Mouse (Mus musculus) NIH3T3 (cell line): ENCODE data around the gene Cfap57.
"Not testable (repeated sequence)": the region's sequence is repeated elsewhere in the genome, so short reads cannot be mapped to it uniquely, and the experiment has no call there.

Experiments
- DNase-seq: peaks from one replicate; pipeline ENCODE4 v3.0.0-alpha.2; 2012; ENCODE audit warnings: low read depth

The Cfap57 gene

DNA sequence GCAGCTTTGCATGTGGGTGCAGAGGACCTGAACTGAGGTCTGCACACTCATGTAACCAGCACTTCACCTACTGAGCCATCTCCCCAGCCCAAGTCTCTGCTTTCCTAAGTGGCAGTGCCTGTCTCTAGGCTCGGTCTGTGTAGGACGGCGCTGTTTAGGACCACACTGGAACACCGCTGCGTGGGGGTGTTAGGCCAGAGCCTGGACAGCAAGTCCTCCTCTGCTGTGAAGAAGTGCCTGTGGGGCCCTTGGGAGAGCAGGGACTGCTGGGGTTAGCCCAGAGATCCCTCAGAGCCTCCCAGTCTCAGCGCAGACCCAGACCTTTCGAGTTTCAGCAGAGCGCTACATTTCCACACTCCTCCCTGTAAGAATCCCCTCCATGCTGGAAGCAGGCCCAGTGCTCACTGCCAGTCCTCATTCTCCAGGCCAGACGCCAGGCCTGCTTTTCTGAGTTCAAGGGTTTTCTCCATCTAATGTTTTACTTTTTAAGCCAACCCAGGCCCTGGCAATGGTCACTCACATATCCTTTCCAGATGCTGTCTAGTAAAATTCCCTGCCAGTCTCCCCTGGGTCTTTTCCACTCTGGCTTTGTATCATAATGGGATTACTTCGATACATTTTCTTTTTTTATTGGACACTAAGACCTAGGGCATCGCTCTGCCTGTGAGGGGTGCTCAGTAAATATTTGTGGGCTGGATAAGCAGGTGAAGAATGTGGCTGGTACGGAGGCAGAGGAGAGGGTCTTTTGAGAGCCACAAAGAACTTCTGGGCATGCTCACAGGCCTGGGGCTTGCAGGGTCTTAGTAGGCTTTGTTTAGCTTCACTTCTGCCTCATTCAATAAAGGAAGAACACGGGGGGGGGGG is 56.3 kb downstream of the Cfap57 start:
- peak; percentile 83 for DNase-seq

DNA sequence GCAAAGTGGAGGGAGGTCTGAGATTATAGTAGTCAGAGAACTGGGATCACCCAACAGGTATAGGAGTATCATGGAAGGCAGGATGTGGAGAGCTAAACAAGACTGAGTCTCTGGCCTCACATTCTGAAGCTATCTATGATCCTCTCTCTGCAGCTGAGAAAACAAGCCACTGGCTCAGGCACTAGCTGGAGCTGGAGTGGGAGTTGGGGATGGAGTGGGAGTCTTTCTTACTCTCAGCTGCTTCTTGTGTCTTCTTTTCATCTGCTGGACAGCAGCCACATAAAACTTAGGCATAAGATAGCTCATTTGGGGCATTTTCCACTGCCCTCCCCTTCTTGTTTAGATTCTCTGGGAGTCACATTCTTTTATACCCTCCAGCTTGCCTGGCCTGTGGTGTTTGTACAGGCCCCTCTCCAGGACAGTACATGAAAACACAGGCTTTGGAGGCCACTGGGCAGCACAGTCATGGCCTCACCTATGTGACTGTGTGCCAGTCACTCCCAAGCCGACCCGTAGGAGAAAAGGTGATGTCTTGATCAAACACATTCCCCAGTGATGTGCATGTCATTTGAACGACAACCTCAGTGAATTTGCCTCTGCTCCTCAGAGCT is 67.4 kb downstream of the Cfap57 start:
- DNase-seq: no peak

DNA sequence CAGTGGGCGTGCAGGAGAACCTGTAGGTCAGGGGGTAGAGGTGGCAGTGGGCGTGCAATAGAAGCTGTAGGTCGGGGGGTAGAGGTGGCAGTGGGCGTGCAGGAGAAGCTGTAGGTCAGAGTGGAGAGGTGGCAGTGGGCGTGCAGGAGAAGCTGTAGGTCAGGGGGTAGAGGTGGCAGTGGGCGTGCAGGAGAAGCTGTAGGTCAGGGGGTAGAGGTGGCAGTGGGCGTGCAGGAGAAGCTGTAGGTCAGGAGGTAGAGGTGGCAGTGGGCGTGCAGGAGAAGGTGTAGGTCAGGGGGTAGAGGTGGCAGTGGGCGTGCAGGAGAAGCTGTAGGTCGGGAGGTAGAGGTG is 72.5 kb downstream of the Cfap57 start:
- peak; percentile 75 for DNase-seq

DNA sequence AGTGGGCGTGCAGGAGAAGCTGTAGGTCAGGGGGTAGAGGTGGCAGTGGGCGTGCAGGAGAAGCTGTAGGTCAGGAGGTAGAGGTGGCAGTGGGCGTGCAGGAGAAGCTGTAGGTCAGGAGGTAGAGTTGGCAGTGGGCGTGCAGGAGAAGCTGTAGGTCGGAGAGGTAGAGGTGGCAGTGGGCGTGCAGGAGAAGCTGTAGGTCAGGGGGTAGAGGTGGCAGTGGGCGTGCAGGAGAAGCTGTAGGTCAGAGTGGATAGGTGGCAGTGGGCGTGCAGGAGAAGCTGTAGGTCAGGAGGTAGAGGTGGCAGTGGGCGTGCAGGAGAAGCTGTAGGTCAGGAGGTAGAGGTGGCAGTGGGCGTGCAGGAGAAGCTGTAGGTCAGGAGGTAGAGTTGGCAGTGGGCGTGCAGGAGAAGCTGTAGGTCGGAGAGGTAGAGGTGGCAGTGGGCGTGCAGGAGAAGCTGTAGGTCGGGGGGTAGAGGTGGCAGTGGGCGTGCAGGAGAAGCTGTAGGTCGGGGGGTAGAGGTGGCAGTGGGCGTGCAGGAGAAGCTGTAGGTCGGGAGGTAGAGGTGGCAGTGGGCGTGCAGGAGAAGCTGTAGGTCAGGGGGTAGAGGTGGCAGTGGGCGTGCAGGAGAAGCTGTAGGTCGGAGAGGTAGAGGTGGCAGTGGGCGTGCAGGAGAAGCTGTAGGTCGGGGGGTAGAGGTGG is 73.0 kb downstream of the Cfap57 start:
- not testable (repeated sequence) for DNase-seq

DNA sequence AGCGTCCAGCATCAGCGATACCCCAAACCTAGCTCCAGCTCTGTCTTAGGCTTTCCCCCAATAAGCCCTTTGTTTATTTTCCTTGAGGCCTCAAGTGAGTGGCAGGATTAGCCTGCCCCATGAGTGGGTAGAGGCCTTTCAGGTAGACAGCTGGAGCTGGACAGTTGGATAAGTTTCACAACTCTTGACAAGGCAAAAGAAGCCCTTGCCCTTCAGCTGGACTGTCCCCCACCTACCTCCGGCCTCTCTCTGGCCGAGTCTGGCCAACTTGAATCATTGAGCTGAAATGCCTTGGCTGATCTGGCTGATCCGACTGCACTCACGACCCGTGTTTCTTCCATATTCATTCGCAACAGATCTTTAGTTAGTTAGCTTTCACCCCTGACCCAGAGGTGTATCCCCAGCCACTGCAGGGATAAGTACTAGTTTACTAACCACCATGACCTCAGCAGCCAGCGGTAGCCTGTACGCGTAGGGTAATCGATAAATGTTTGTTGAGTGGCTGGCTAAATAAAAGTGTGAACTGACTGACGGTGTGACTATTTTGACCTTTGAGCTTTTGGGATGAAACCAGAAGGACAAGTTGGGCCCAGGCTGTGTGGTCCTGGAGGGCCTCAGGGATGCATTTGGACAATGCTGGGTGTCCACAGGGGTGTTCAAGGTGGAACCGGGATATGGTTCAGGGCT is 76.0 kb downstream of the Cfap57 start:
- DNase-seq: no peak

DNA sequence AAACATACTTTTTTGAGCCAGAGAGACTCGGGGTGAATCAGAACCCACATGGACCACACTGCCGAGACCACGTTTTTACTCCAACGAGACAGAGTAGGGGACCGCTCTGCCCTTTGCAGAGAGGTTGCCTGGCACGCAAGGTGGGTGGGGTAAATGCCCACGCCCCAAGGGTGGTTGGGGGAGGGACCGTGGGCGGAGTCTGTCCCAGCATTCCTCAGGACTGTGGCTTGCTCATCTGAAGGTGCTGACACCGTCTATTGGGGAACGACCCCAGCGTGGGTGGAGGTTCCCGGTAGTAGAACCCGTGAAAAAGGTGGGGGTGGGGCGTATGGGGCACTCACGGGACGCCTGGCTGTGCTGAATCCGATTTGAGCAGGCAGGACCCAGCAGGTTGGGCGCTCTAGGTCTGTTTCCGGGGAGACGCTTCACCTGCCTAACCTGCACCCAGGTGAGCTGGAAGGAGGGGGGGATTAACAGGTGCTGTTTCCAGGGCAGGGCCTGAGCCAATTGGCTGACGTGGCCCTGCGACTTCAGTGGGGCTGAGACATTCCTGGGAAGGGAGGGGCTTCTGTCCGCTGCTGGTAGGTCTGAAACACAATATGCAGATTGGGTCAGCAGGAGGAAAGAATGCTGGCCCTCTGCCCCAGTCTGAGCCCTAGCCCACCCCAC is 76.9 kb downstream of the Cfap57 start, which contains the start of gene Tmem125:
Tmem125 (minus strand) TSS at position 453 of the 669 bp plus-strand sequence.
- DNase-seq: no peak

DNA sequence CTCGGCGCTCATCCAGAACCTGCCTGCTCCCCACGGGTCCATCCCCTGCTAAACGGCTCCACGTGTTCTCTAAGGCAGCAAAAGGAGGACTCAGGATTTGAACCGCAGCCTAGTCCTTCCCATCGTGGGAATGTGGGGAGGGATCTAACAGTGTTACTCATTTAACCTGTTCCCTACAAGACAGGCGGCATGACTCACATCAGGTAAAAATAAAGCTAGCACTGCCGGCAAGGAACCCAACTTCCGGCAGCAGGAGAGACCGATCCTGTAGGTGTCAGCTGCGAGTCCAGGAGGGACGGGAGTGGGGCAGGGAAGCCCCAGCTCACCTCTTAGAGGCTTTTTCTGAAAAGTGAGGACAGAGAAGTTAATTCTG is 77.4 kb downstream of the Cfap57 start:
- DNase-seq: no peak

DNA sequence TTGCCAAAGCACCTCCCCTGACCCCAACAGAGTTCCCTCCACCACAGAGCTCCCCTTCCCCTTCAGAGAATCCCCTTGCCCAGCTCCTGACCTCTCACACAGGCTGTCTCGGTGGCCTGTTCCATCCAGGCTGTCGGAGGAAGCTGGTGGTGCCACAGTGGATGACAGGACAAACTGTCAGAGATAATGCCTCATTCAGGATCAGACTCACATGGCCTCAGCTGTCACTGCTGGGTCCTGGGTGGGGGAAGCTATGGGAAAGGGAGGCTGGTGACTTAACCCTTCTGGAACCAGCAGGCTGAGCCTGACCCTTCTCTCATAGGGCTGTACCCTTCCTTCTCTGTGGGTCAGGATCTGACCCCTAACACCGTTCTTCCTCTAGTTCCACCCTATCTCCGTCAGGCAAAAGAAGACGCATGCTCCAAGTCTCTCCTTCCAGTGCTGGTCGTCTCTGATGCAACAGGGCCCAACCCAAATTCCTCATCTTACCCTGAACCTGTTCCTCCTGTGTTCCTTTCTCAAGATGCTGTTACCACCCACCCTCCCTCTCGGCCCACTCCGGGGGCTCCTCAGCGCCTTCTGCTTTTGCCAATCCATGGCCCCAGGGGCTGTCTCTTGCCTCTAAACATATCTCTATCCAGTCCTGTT is 77.9 kb downstream of the Cfap57 start:
- DNase-seq: no peak

DNA sequence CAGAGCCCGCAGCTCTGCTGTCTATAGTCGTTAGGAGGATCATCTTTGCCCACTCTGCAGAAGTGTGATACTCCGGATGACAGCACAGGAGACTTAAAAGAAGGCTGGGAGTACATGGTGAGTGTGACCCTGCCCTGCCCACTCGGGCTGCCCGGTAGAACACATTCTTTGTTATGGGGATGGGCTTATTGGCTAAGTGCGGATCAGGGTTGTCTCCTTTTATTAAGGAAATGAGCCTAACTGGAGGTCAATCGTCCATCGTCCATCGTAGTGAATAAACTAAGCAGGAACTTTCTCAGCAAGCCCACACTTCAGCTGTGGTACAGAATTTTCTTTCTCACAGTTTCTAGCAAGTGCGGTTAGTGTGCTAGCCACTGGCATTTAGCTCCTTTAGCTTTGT is 80.7 kb downstream of the Cfap57 start:
- DNase-seq: no peak

DNA sequence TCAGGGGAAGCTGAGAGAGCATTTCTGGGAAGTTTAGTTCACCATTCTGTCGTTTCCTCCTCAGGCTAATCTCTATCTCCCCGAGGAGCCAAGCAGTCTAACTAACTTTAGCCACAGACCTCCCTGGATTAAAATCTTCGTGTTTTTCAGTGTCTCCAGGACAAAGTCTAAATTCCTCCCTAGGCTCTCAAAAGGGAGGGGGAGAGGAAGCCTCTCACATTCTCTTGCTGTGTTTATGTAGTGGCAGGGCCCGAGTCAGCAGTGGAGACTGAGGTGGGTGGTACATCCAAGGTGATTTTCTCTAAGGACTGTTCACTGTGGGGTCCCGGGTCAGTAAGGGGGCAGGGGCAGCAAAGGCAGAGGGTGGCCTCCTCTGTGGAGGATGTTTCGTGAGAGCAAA is 82.8 kb downstream of the Cfap57 start:
- DNase-seq: no peak

DNA sequence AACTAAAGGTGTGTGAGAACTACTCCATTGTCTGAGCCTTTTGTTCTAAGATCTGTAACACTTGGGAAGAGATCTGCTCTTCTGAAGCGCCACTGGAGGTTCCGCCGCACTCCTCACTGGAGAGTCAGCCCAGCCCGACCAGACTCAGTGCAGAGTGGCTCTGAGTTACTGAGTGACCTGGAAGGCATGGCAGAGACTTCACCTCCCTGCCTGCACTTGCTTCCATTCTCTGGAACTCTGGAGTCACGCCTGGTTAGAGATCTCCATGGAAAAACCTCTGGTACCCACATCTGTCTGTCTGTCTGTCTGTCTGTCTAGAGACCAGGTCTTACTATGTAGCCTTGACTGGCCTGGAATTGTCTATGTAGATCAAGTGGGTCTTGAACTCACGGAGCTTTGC is 85.0 kb downstream of the Cfap57 start:
- DNase-seq: no peak

DNA sequence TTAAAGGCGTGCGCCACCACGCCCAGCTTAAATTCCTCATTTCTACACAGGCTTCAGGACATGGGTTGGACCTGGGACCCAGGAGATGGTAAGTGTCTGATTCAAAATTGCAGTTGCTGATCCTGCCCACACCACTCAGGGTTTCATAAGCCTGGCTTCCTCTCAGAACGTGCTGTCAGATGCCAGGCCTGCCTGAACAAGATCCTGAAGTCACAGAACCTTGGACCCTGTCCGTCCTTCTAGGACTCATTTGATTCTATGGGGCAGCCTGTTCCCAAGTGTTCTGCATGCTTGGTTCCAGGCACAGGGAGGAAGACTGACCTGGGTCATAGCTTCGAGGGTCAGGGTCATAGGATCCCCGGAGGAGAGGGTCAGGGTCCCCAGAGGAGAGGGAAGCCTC is 87.0 kb downstream of the Cfap57 start:
- no peak for DNase-seq

DNA sequence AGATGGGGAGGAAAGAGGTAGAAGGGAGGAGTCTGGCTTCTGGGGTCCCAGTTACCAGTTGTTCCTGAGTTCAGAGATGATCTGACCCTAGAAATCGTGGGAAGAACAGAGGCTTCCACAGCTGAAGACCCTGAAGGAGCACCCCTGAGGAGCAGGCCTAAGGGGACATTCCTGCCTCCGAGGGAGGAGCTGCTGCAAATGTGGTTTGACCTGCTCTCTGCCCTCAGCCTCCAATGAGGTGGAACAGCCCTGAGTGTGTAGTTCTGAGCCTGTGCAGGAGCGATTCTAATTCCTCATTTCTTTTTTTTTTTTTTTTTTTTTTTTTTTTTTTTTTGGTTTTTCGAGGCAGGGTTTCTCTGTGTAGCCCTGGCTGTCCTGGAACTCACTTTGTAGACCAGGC is 87.4 kb downstream of the Cfap57 start:
- DNase-seq: no peak

DNA sequence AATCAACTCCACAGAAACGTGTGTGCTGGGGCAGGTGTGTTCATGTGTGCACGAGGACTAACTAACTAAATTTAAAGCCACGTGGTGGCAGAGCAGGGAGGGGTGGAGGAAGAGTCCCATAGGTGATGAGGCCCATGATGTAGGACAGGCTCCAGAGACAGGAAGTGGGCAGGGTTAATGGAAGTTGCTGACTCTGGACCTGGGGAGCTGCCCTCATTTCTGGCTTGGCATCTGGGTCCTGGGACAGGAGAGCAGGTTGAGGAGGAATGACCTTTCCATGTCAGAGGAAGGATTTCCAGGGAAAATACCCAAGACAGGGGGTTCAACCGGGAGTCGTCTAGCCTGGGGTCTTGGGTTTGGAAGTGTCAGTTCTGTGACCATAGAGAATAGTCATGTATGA is 87.9 kb downstream of the Cfap57 start:
- no peak for DNase-seq

DNA sequence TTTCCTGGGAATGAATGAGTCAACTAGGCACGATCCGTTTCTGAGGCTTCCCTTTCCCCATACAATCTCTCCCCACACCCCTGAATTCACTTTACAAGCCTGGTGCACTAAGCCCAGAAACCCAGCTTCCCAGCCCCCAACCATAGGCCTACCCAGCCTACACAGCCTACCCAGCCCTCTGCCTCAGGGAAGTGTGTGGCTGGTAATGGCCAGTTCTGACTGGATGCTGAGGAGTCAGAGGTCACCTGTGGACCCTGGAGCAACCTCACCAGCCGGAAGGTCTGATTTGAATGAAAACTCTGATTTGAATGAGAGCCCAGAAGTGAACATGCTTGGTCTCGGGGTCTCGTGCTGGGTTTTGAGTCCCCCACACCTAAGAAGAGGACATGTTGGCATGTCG is 92.9 kb downstream of the Cfap57 start:
- DNase-seq: no peak

DNA sequence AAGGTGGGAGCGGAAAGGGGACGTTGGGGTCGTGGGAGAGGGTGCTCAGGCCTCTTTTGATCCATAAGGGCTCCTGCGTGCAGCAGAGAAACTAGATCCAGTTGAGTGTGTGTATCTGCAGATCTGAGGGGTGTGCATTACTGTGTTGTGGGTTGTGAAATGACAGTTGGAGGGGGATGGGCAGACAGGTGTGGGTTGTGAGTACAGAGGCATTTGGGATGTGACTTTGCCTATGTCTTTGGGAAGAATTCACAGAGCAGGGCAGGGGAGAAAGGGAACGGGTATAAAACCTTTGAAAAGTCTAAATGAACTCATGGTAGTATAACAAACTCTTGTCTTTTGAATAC is 93.3 kb downstream of the Cfap57 start:
- no peak for DNase-seq

DNA sequence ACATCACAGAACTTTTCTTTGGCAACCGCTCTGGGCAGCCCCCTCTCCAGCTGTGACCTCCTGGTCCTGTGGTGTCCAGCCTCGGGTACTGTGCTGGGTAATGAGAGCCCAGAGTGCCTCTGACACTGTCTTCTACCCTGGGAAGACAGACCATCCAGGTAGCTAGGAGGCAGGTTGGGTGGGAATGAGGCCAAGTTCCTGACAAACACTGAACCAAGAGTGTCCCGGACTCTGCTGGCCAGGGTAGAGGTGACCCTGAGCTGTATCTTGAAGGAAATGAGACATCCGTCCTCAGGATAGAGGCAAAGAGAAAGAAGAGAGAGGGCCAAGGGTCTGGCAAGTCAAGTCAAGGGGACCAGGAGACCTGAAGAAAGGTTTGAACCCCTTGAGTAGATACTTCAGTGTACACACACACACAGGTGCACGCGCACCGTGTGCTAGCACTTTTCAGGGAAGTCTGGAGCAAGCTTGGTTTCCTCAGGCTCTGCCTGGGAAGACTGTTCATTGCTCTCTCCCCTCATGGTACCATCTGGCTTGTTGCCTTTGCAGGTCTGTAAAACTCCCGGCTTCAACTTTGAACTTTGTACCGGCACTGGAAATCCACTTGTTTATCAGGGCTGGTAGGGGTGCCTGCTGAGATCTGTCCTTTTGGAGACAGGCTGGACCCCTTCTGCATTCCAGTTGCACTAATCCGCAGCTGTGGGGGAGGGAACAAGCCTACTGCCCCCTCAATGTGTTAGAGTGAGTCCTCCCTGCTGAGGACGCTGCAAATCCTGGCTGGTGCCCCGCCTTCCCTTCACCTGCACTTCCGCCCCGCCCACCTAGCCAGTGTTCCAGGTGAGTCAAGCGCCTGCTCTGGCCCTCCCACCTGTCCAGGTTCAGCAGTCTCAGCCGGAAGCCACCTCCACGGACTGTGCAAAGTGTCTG is 93.9 kb downstream of the Cfap57 start, which contains the start of gene 2610528J11Rik:
2610528J11Rik (plus strand) TSS at position 592 of the 927 bp plus-strand sequence.
- DNase-seq: no peak

DNA sequence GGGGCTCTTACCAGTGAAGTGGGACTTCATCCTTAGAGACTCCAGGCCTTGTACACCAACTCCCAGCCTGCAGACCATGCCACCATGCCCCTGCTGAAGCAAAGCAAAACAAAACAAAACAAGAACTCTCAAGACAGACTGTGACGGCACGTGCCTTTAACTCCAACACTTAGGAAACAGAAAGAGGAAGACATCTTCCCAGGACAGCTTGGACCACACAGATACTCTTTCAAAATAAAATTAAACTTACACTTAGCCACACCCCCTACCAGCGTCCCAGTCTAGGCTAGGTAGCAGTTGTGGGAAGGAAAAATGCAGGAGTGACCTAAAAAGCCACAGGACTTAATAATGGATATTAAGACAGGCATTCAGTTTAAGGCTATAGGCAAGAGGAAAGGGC is 94.8 kb downstream of the Cfap57 start:
- no peak for DNase-seq

DNA sequence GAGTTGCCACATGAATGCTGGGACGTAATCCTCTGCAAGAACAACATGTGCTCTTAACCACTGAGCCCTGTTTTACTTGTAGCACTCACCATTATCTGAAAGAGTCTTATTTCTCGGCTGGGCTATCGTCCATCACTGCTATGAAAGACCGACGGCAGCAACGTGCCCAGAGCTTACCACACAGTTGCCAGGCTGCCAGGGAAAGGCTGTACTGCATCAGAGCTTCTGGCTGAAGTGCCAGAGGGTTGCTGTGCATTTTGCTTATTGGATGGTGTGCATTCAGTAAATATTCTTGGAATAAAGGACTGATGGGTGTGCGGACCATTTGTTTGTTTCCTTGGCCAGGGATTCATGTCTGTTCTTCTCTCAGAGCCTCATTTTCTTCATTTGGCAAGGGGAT is 96.6 kb downstream of the Cfap57 start:
- no peak for DNase-seq

DNA sequence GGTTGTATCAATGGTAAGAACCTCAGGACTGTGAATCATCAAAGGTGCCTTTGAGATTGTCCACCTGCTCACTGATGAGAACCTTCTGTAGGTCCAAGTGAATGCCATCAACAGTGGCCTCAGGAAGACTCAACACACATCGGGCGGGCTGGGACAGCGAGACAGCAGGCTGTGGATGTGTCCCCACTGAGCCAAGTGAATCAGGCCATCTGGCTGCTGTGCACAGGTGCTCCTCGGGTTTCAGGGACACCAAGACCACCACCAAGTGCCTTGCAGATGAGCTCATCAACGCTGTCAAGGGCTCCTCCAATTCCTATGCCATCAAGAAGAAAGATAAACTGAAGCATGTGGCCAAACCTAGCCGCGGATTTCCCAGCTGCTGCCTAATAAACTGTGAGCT is 98.3 kb downstream of the Cfap57 start:
- DNase-seq: no peak
